Mouse (Mus musculus): ENCODE data around the gene Dnlz.

GRCm38 (mm10) chr2:26338302-26339203, 13.4 kb downstream of the Dnlz start:
- TF ChIP-seq CTCF (IDR thresholded peaks at IDR 0.05; ENCODE audit: low read depth) (no peak), EP300 (IDR thresholded peaks at IDR 0.05; ENCODE audit: low read depth) (no peak)

Measured in heart, postnatal 0 days (tissue).